Mouse (Mus musculus) G1E-ER4 (cell line): ENCODE results near the gene Tirap. TPM values are rescaled to one million over a fixed set of nuclear protein-coding genes. Genes with fewer than 3 reads are reported as not detected.

Experiments used
- GATA1 ChIP-seq: IDR thresholded peaks from one replicate; pipeline ENCODE4 v1.8.0; 2012; ENCODE audit warnings: low read length, inconsistent platforms
- polyA plus RNA-seq: library from polyadenylated mRNA; stranded (reverse); fragments of >175 nt; gene quantifications from 2 replicates; pipeline ENCODE4 v1.2.3, GENCODE M21; 2012

Tirap gene
- polyA plus RNA-seq = 6.0 and 7.2 TPM in 2 replicates

GRCm38 (mm10) chr9:35199772-35200471, at the start of gene Tirap, which contains the start of gene Srpr:
TSS of gene Tirap (minus strand) at chr9:35200291.
TSS of gene Srpr (plus strand) at chr9:35200175.
- TF ChIP-seq GATA1 = no peak

- no peak for TF ChIP-seq GATA1
These were observed 49.4 kb upstream of the Tirap start for GRCm38 (mm10) chr9:35249476-35249875.

GRCm38 (mm10) chr9:35247405-35247804, 47.3 kb upstream of the Tirap start:
- TF ChIP-seq GATA1 = no peak

- TF ChIP-seq GATA1 = no peak
These were observed 39.6 kb upstream of the Tirap start for GRCm38 (mm10) chr9:35239734-35240133.

GRCm38 (mm10) chr9:35238915-35239571, 39.0 kb upstream of the Tirap start:
- no peak for TF ChIP-seq GATA1

GRCm38 (mm10) chr9:35238371-35238770, 38.3 kb upstream of the Tirap start:
- no peak for TF ChIP-seq GATA1

GRCm38 (mm10) chr9:35235996-35236395, 35.9 kb upstream of the Tirap start:
- no peak for TF ChIP-seq GATA1

GRCm38 (mm10) chr9:35228671-35229070, 28.6 kb upstream of the Tirap start:
- TF ChIP-seq GATA1 = no peak

GRCm38 (mm10) chr9:35223466-35223865, 23.4 kb upstream of the Tirap start:
- no peak for TF ChIP-seq GATA1

- TF ChIP-seq GATA1 = no peak
These were observed 17.9 kb upstream of the Tirap start for GRCm38 (mm10) chr9:35217963-35218362.

- no peak for TF ChIP-seq GATA1
These were observed 11.8 kb upstream of the Tirap start for GRCm38 (mm10) chr9:35211573-35212511.

GRCm38 (mm10) chr9:35210542-35211474, 10.7 kb upstream of the Tirap start, which contains the start of gene Foxred1:
TSS of gene Foxred1 (minus strand) at chr9:35211055.
- TF ChIP-seq GATA1 = no peak

GRCm38 (mm10) chr9:35204421-35204820, 4.3 kb upstream of the Tirap start:
- TF ChIP-seq GATA1 = no peak

GRCm38 (mm10) chr9:35203536-35203935, 3.4 kb upstream of the Tirap start:
- TF ChIP-seq GATA1 = no peak
